Mouse (Mus musculus): ENCODE data around the gene Perm1. TPM values are rescaled to one million over a fixed set of nuclear protein-coding genes. Genes with fewer than 3 reads are reported as not detected.

Perm1 gene
- total RNA-seq (2021): 100 to 1,000 TPM; 142 to 265 TPM
- long read RNA-seq, experiment 1, transcript Perm1-201 (4 exons, 3,901 nt): major isoform, 203 of 334 reads
- long read RNA-seq, experiment 1, partial matches to known transcripts: 77 of 334 reads
- long read RNA-seq, experiment 1, other reads (novel, unspliced or antisense): 54 of 334 reads
- long read RNA-seq, experiment 2, transcript Perm1-201 (4 exons, 3,901 nt): major isoform, 129 of 263 reads
- long read RNA-seq, experiment 2, partial matches to known transcripts: 129 of 263 reads
- long read RNA-seq, experiment 2, other reads (novel, unspliced or antisense): 5 of 263 reads

- peak; percentile 93 for DNase-seq
- intact Hi-C loops (cut with DNase I): no loop called here
- TF ChIP-seq CTCF (IDR thresholded peaks at IDR 0.05): no peak
- H3K27ac ChIP-seq: peak within 1 kb of the TSS; percentile 97
- peak within 1 kb of the TSS; percentile 64 for H3K4me3 ChIP-seq
Measured at GRCm38 (mm10) chr4:156215649-156216048, at the start of gene Perm1. Gene Perm1, plus strand, starts transcription at chr4:156215868.

GRCm38 (mm10) chr4:156166477-156166876 is 49.2 kb upstream of the Perm1 start:
- DNase-seq: no peak
- no peak for TF ChIP-seq CTCF (IDR thresholded peaks at IDR 0.05)
- no peak overlapping the region for H3K27ac ChIP-seq
- no peak overlapping the region for H3K4me3 ChIP-seq
- intact Hi-C loops (cut with DNase I): no loop called here

- intact Hi-C loops (cut with DNase I): no loop called here
Measured at GRCm38 (mm10) chr4:156168611-156169010, 47.1 kb upstream of the Perm1 start.

DNA sequence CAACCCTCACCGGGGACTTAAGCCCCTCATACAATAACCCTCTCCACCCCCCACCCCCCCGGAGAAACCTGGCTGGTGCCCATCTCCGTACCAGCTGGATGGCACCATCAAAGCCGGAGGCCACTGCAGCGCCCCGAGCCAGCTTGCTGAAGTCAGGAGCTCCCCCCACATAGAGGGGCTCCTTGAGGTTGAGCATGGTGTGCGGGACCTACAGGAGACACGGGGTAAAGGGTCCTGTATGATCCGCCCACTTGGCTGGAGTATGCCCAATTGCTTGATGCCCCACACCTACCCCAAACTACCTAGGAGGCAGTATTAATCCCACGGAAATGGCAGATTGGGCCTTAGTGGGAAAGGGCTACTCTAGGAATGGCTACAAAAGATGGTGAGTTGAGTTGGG is 46.5 kb upstream of the Perm1 start:
- DNase-seq: no peak
- intact Hi-C loops (cut with DNase I): no loop called here
- Histone ChIP-seq H3K4me3 (no peak overlapping the region), H3K27ac (no peak overlapping the region)
- no peak for TF ChIP-seq CTCF (IDR thresholded peaks at IDR 0.05)

More at GRCm38 (mm10) chr4:156168611-156169010, 47.1 kb upstream of the Perm1 start:
- Histone ChIP-seq H3K4me3 (no peak overlapping the region), H3K27ac (no peak overlapping the region)
- DNase-seq: no peak
- no peak for TF ChIP-seq CTCF (IDR thresholded peaks at IDR 0.05)

- DNase-seq: peak; percentile 42
- Histone ChIP-seq H3K27ac (peak overlapping the region; percentile 72), H3K4me3 (no peak overlapping the region)
- no peak for TF ChIP-seq CTCF (IDR thresholded peaks at IDR 0.05)
- intact Hi-C loops (cut with DNase I): no loop called here
Measured at GRCm38 (mm10) chr4:156171828-156172227, 43.8 kb upstream of the Perm1 start.

DNA sequence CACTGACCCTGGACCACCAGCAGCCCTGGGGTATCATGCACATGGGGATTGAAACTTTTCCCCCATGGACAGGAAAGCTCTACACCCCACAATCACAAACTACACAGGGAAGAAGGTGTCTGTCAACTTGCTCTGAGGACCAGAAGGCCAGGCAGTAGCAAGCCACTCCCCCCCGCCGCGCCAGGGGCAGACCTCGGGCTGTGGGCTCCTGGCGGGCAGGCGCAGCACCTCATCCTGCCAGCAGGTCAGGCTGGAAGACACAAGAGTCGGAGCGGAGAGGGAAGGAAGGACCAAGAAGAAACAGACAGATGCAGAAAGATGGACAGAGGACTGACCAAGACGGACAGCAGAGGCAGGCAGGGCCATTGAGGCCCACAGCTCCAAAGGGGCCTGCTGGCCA is 38.0 kb upstream of the Perm1 start:
- Histone ChIP-seq H3K27ac (no peak overlapping the region), H3K4me3 (no peak overlapping the region)
- TF ChIP-seq CTCF (IDR thresholded peaks at IDR 0.05): no peak
- DNase-seq: no peak
- intact Hi-C loops (cut with DNase I): no loop called here

DNA sequence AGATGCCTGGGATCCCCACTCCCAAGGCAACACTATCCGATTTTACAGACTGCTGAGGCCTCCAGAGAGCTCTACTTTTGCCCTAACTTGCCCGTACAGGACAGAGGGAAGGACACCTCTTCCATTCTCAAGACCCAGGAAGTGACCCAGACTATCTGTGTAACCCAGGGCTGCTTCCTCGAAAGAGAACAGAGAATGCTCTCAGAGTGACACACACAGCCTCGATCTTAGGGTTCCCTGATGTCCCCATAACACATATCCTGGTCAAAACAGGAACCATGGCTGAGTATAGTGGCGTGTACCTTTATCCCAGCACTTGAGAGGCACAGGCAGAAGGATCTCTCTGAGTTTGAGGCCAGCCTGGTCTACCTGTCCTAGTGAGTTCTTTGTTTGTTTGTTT is 31.9 kb upstream of the Perm1 start:
- H3K27ac ChIP-seq: no peak overlapping the region
- no peak for DNase-seq
- TF ChIP-seq CTCF (IDR thresholded peaks at IDR 0.05): no peak
- intact Hi-C loops (cut with DNase I): no loop called here
- no peak overlapping the region for H3K4me3 ChIP-seq

DNA sequence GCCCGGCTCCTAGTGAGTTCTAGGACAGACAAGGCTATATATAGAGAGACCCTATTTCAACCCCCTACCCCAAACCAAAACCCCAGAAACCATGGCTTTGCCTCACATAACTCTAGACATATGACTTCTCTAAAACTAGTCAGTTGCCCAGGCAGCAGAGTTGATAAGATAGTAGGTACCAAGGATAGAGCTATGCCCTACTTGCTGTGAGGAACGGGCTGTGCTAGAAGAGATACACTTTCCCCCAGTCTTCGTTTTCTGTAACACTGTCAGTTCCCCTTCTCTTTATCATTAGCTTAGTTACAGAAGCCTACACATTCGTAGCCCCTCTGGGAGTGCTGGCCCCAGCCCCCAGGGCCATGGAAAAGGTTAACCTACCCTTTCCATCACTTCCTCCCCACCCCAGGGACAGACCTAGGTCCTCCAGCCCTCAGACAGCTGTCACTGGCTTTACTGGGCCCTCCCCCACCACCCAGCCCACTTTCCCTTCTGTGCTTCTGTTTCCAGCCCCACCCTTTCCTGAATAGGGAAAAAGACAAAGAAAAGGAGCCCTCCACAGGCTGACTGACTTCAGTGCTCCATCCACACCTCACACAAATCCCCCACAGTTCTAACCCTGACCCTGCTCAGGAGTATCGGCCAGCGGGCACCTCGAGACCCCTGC is 31.2 kb upstream of the Perm1 start:
- no peak for DNase-seq
- Histone ChIP-seq H3K4me3 (peak overlapping the region; percentile 51), H3K27ac (peak overlapping the region; percentile 35)
- TF ChIP-seq CTCF (IDR thresholded peaks at IDR 0.05): no peak
- intact Hi-C loops (cut with DNase I): no loop called here

GRCm38 (mm10) chr4:156185456-156185949 is 30.2 kb upstream of the Perm1 start:
- peak overlapping the region; percentile 35; the same call in 1 of the 2 replicates for H3K27ac ChIP-seq
- no peak for TF ChIP-seq CTCF (IDR thresholded peaks at IDR 0.05)
- H3K4me3 ChIP-seq: peak overlapping the region; percentile 51
- DNase-seq: no peak
- intact Hi-C loops (cut with DNase I): no loop called here

GRCm38 (mm10) chr4:156185950-156186850 is 29.5 kb upstream of the Perm1 start:
- intact Hi-C loops (cut with DNase I): no loop called here
- H3K4me3 ChIP-seq: peak overlapping the region; percentile 51
- no peak for TF ChIP-seq CTCF (IDR thresholded peaks at IDR 0.05)
- peak overlapping the region; percentile 35; the same call in 1 of the 2 replicates for H3K27ac ChIP-seq
- DNase-seq: no peak

DNA sequence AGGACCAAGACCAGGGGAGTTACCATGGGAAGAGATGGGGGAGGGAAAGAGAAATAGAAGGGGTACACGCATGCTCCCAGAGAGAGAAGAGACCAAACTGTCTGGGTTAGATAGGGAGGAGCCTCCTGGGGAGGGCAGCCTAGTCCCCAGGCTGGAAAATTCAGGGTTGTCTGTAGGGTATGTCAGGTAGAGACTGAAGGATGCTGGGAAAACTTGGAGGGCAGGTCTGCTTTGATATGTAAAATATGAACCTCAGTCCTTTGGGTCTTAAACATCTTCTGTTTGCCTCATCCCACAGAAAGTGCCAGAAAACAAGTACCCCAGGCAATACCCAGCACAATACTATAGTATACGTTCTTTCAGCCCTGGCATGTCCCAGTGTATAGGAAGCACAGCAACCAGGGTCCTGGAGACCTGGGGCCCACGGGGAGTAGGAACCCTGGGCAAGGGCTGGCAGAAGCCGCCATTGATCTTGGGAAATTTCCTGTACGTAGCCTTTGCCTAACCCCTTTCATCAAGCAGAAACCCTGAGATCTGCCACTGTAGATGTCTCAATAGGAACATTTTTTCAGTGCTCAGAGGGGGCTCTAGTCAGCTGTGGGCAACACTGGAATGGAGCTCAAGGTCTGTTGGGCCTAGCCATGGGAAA is 27.4 kb upstream of the Perm1 start:
- no peak for TF ChIP-seq CTCF (IDR thresholded peaks at IDR 0.05)
- Histone ChIP-seq H3K4me3 (no peak overlapping the region), H3K27ac (no peak overlapping the region)
- intact Hi-C loops (cut with DNase I): no loop called here
- no peak for DNase-seq

DNA sequence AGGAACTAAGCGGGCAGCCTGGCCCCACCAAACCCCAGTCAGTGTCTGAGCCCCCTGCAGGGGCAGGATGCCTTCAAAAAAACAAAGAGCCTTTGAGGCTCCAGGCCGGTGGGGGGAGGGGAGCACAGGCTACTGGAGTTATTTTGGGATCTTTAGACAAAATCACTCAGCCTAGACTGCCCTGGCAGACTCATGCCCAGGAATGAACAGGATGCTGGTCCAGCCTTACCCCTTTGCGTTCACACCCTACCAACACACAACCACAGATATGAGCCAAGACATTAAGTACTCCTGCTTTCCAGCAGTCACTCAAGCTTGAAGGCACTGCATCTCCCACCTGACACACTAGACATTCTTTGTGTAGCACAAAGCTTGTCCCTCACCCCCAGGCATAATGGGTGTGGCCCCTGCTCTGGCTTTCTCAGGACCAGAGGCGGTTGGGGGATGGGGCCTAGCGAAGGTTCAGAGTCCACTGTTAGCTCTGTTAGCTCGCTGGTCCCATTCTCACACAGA is 26.8 kb upstream of the Perm1 start:
- no peak overlapping the region for H3K27ac ChIP-seq
- intact Hi-C loops (cut with DNase I): no loop called here
- TF ChIP-seq CTCF (IDR thresholded peaks at IDR 0.05): no peak
- no peak for DNase-seq
- no peak overlapping the region for H3K4me3 ChIP-seq

All from gastrocnemius, adult 2 months (tissue).